Mouse (Mus musculus): ENCODE measurements around the gene Kcnmb4. TPM values are rescaled to one million over a fixed set of nuclear protein-coding genes. Genes with fewer than 3 reads are reported as not detected.
A peak's percentile ranks its signal among the peaks of the same experiment; 100 is the strongest.

Gene Kcnmb4
- polyA plus RNA-seq, 1 experiment from 2014 or later, result 27.5 TPM

GRCm38 (mm10) chr10:116476559-116476958 lies 2.9 kb upstream of the Kcnmb4 start:
- Histone ChIP-seq H3K9me3 (no peaks in the 10 kb centered on the region), H3K27ac (no peak overlapping the region), H3K4me2 (no peak overlapping the region), H3K4me1 (replicated peaks) (peaks cover 28% of the 10 kb centered on the region), H3K27me3 (0 out of 2 replicates have a peak, but pooled peaks cover 3% of the 10 kb centered on the region), H3K4me3 (no peak overlapping the region), H3K36me3 (no peaks in the 10 kb centered on the region; the same call in 1 of the 2 replicates), H3K9ac (no peak overlapping the region)
- no peak for ATAC-seq (ENCODE audit: low FRiP score)
- 100% methylated on average over 3 of the region's 3 CpGs for WGBS

- 75% methylated on average over 6 of the region's 6 CpGs for WGBS
- peak overlapping the region; percentile 84 for H3K4me2 ChIP-seq
Observed at GRCm38 (mm10) chr10:116475725-116476124, 2.0 kb upstream of the Kcnmb4 start.

GRCm38 (mm10) chr10:116473071-116473758 lies 463 bp downstream of the Kcnmb4 start:
- Histone ChIP-seq H3K36me3 (no peaks in the 10 kb centered on the region; the same call in 1 of the 2 replicates), H3K27ac (peak overlapping the region; percentile 91), H3K27me3 (0 out of 2 replicates have a peak, but pooled peaks cover 3% of the 10 kb centered on the region), H3K9ac (peak overlapping the region; percentile 85), H3K4me3 (peak overlapping the region; percentile 75), H3K9me3 (no peaks in the 10 kb centered on the region), H3K4me1 (replicated peaks) (peaks cover 38% of the 10 kb centered on the region), H3K4me2 (peak overlapping the region; percentile 84)
- peak; percentile 79 for ATAC-seq (ENCODE audit: low FRiP score)
- WGBS, result under 1% methylated on average over 44 of the region's 78 CpGs

More at GRCm38 (mm10) chr10:116475725-116476124, 2.0 kb upstream of the Kcnmb4 start:
- Histone ChIP-seq H3K9me3 (no peaks in the 10 kb centered on the region), H3K36me3 (no peaks in the 10 kb centered on the region; the same call in 1 of the 2 replicates), H3K27ac (no peak overlapping the region), H3K4me3 (no peak overlapping the region), H3K4me1 (replicated peaks) (peaks cover 30% of the 10 kb centered on the region), H3K27me3 (0 out of 2 replicates have a peak, but pooled peaks cover 3% of the 10 kb centered on the region), H3K9ac (no peak overlapping the region)
- no peak for ATAC-seq (ENCODE audit: low FRiP score)

DNA sequence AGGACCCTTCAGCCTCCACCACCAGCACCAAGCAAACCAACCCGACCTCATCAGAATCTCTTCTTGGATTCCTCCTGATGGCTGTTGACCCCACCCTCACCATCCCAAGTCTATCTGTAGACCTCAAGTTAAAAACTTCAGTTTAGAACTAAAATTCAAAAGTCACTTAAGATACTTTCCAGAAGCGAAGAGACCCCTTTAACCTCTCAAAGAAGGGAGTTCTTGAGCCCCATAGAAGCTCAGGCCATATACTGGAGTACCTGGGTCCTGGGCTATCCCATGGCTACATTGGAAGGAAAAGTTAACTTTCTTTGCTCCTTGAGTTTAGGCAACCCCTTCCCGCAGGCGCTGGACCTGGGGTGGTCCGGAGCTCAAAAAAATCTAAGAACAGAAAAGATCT lies 1.1 kb downstream of the Kcnmb4 start:
- Histone ChIP-seq H3K4me3 (peak overlapping the region; percentile 75), H3K4me2 (peak overlapping the region; percentile 84), H3K4me1 (replicated peaks) (peaks cover 38% of the 10 kb centered on the region), H3K27me3 (0 out of 2 replicates have a peak, but pooled peaks cover 3% of the 10 kb centered on the region), H3K27ac (peak overlapping the region; percentile 91; the same call in 1 of the 2 replicates), H3K9me3 (no peaks in the 10 kb centered on the region), H3K36me3 (no peaks in the 10 kb centered on the region; the same call in 1 of the 2 replicates), H3K9ac (peak overlapping the region; percentile 85)
- ATAC-seq (ENCODE audit: low FRiP score), result no peak
- 11% methylated on average over 5 of the region's 5 CpGs for WGBS

DNA sequence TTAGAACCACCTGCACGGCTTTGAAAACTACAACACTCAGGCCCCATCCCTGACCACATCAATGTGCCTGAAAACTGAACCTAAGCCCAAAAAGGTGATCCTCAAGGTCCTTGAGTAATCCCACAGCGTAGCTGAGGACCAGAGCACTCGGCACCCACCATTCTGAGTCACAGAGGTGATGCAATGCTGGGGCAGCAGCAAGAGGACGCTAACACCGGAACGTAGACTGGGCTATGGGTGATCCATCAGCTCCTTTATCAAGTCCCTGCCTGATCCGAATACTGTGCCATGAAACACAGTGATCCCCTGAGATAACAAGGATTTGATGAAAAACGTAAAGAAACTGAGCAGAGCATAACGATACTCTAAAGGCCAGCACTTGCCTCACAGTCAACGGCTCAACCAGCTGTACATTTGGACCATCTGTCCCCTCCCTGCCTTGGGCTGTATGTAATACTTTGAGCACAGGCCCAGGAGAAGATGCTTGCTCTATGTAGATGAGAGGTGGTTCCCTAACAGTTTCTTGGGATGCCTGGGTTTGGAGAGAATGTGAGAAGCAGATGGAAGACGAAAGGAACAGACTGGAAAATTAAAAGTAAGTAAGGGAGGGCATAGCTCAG lies 3.3 kb downstream of the Kcnmb4 start:
- no peak overlapping the region for H3K27ac ChIP-seq
- peak overlapping the region; percentile 7; the same call in 1 of the 2 replicates for H3K4me3 ChIP-seq
- WGBS, result 78% methylated on average over 11 of the region's 11 CpGs
- no peaks in the 10 kb centered on the region for H3K9me3 ChIP-seq
- H3K4me1 ChIP-seq (replicated peaks), result peaks cover 34% of the 10 kb centered on the region
- no peaks in the 10 kb centered on the region for H3K36me3 ChIP-seq
- H3K9ac ChIP-seq, result no peak overlapping the region
- no peaks in the 10 kb centered on the region for H3K27me3 ChIP-seq
- peak overlapping the region; percentile 32 for H3K4me2 ChIP-seq
- ATAC-seq (ENCODE audit: low FRiP score), result no peak

GRCm38 (mm10) chr10:116468094-116468493 lies 5.6 kb downstream of the Kcnmb4 start:
- no peak overlapping the region for H3K4me3 ChIP-seq
- no peak overlapping the region for H3K4me2 ChIP-seq
- H3K9ac ChIP-seq, result no peak overlapping the region
- no peak for ATAC-seq (ENCODE audit: low FRiP score)
- peaks cover 25% of the 10 kb centered on the region for H3K4me1 ChIP-seq (replicated peaks)
- no peak overlapping the region for H3K27ac ChIP-seq
- WGBS, result 91% methylated on average over 5 of the region's 5 CpGs
- 0 out of 2 replicates have a peak, but pooled peaks cover 2% of the 10 kb centered on the region for H3K9me3 ChIP-seq
- H3K27me3 ChIP-seq, result no peaks in the 10 kb centered on the region
- 0 out of 2 replicates have a peak, but pooled peaks cover under 1% of the 10 kb centered on the region for H3K36me3 ChIP-seq

DNA sequence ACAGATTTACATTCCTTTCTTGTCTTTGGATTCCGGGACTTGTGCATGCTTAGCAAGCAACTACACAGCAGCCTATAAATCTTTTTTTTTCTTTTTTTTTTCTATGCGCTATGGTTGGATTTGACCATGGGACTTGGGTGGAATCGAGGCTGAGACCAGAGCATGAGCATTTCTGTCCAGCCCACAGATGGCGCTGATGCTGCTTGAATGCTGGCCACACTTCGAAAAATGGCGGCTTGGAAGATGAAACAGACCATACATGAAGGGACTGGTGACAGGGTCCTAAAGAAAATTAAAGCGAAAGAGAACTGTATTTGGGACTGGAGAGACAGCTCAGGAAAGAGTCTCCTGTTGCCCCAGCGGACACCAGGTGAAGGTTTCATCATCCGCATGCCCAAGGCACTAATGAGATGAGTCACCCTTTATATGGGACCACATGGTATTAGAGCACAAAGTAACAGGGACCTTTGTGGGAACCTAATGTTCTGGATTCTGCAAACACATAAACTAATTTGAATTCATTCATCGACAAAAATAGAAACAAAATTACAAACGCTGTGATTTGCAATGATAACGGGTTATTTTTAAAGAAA lies 9.8 kb downstream of the Kcnmb4 start:
- Histone ChIP-seq H3K9ac (no peak overlapping the region), H3K4me2 (no peak overlapping the region), H3K9me3 (0 out of 2 replicates have a peak, but pooled peaks cover 2% of the 10 kb centered on the region), H3K4me1 (replicated peaks) (no peaks in the 10 kb centered on the region), H3K27ac (no peak overlapping the region), H3K36me3 (peaks cover 6% of the 10 kb centered on the region), H3K27me3 (no peaks in the 10 kb centered on the region), H3K4me3 (no peak overlapping the region)
- WGBS, result 94% methylated on average over 12 of the region's 12 CpGs
- ATAC-seq (ENCODE audit: low FRiP score), result no peak

GRCm38 (mm10) chr10:116461443-116461842 lies 12.2 kb downstream of the Kcnmb4 start:
- Histone ChIP-seq H3K9me3 (0 out of 2 replicates have a peak, but pooled peaks cover 2% of the 10 kb centered on the region), H3K4me1 (replicated peaks) (no peaks in the 10 kb centered on the region), H3K4me2 (no peak overlapping the region), H3K27ac (no peak overlapping the region), H3K4me3 (no peak overlapping the region), H3K9ac (no peak overlapping the region), H3K36me3 (peaks cover 23% of the 10 kb centered on the region), H3K27me3 (no peaks in the 10 kb centered on the region)
- no peak for ATAC-seq (ENCODE audit: low FRiP score)
- WGBS, result 80% methylated on average over 9 of the region's 9 CpGs

GRCm38 (mm10) chr10:116458786-116459185 lies 14.9 kb downstream of the Kcnmb4 start:
- Histone ChIP-seq H3K27me3 (no peaks in the 10 kb centered on the region), H3K36me3 (peaks cover 32% of the 10 kb centered on the region), H3K27ac (no peak overlapping the region), H3K9ac (no peak overlapping the region), H3K9me3 (0 out of 2 replicates have a peak, but pooled peaks cover 1% of the 10 kb centered on the region), H3K4me3 (no peak overlapping the region), H3K4me1 (replicated peaks) (no peaks in the 10 kb centered on the region), H3K4me2 (no peak overlapping the region)
- ATAC-seq (ENCODE audit: low FRiP score), result no peak
- 95% methylated on average over 9 of the region's 9 CpGs for WGBS

GRCm38 (mm10) chr10:116452771-116453170 lies 20.9 kb downstream of the Kcnmb4 start:
- peaks cover 24% of the 10 kb centered on the region for H3K36me3 ChIP-seq
- no peak overlapping the region for H3K4me2 ChIP-seq
- H3K27ac ChIP-seq, result no peak overlapping the region
- WGBS, result 99% methylated on average over 7 of the region's 7 CpGs
- no peak overlapping the region for H3K4me3 ChIP-seq
- 0 out of 2 replicates have a peak, but pooled peaks cover 3% of the 10 kb centered on the region for H3K4me1 ChIP-seq (replicated peaks)
- H3K27me3 ChIP-seq, result no peaks in the 10 kb centered on the region
- H3K9ac ChIP-seq, result no peak overlapping the region
- no peak for ATAC-seq (ENCODE audit: low FRiP score)
- no peaks in the 10 kb centered on the region for H3K9me3 ChIP-seq

DNA sequence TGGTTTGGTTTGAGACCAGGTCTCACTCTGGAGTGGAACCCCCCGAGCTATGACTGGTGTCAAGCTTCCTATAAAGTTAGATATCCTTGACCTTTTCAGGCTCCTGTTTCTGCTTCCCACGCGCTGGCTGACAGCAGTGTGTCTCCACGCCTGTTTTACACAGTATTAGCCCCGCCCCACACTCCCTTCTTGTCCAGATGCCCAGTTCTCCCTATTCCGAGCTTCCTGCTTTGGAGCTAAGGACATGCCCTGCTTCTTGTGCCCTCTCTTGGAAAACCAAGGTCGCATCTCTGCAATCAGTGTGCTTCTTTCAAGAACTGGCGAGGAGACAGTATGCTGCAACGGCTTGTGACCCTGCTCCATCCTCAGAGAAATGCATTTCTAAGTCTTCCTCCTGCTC lies 23.1 kb downstream of the Kcnmb4 start:
- no peaks in the 10 kb centered on the region for H3K27me3 ChIP-seq
- 0 out of 2 replicates have a peak, but pooled peaks cover 3% of the 10 kb centered on the region for H3K4me1 ChIP-seq (replicated peaks)
- H3K4me2 ChIP-seq, result no peak overlapping the region
- H3K36me3 ChIP-seq, result peaks cover 11% of the 10 kb centered on the region
- H3K27ac ChIP-seq, result no peak overlapping the region
- no peak overlapping the region for H3K4me3 ChIP-seq
- WGBS, result 77% methylated on average over 9 of the region's 9 CpGs
- no peak for ATAC-seq (ENCODE audit: low FRiP score)
- no peaks in the 10 kb centered on the region for H3K9me3 ChIP-seq
- no peak overlapping the region for H3K9ac ChIP-seq

DNA sequence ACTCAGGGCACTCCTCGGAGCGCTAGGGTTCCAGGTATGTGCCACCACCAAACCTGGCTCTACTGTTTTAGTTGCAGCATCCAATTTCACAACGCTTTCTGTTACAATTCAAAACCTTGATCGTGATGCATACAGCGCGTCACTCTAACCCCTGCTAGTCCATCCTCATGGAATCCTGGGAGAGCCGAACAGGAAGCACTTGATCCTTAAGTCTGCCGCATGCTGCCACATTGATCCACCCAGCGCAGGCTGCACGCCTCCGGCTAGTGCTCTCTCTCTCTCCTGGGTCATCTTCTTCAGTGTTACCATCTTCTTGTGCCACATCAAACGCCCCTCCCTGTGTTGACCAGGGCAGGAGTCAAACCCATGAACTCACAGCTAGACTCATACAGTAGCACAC lies 25.5 kb downstream of the Kcnmb4 start:
- Histone ChIP-seq H3K9ac (no peak overlapping the region), H3K9me3 (no peaks in the 10 kb centered on the region), H3K36me3 (peaks cover 19% of the 10 kb centered on the region), H3K27me3 (no peaks in the 10 kb centered on the region), H3K4me3 (no peak overlapping the region), H3K4me1 (replicated peaks) (0 out of 2 replicates have a peak, but pooled peaks cover 3% of the 10 kb centered on the region), H3K4me2 (no peak overlapping the region), H3K27ac (no peak overlapping the region)
- ATAC-seq (ENCODE audit: low FRiP score), result no peak
- 94% methylated on average over 12 of the region's 12 CpGs for WGBS
